Mouse (Mus musculus) embryo, embryonic 11 days (tissue): Measurements from ENCODE around the gene Ly86.
A peak's percentile ranks its signal among the peaks of the same experiment; 100 is the strongest.

Experiments
- DNase-seq: peaks from one replicate; pipeline ENCODE4 v3.0.0-alpha.2; 2015

The Ly86 gene

GRCm38 (mm10) chr13:37462049-37462702, 117.2 kb downstream of the Ly86 start:
- no peak for DNase-seq

- DNase-seq = no peak
These were observed 120.7 kb downstream of the Ly86 start for GRCm38 (mm10) chr13:37465710-37466109.

- DNase-seq = peak; percentile 78
These were observed 122.8 kb downstream of the Ly86 start for GRCm38 (mm10) chr13:37467795-37468194.
